ENCODE assay signal across 13 mouse cellular contexts in the genomic region with DNA sequence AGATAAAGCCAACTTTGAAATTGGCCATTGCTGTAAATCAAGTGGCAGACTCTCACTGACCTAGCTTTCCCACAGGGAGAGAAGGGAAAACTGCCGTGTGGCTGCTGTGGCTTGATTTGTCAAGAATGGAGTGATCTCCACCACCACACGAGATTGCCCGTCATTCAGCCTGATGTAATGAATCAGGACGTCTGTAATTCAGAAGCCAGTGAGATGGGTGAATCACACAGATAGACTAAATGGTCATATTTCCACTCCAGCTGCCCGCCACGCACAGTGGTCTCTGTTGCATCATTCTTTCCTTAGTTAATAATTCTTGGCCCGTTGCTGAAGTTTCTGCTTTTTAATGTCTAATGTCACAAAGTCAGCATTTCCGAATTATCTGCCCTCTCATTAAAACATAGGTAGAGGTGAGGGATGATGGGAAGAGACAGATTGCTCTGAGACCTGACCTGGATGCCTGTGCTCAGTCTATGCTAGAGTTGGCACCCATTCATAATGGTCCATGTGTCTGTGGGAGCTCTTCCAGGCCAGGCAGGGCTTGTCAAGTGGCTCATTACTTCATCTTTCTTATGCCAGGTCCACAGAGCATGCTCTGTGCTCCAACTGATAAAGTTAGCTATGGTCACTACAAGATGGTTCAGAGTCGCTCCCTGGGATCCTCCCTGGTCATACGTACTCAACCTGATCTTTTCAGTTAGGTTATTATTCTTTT. TPM values are rescaled to one million over a fixed set of nuclear protein-coding genes. Genes with fewer than 3 reads are reported as not detected.
DNase-seq lines count a peak whose midpoint lies in the region; ATAC-seq and TF ChIP-seq lines count a peak whose summit lies in the region.
"Had no signal": no experiment of that assay in that cellular context is flagged by ENCODE, and none has a peak within 500 bp of the region (broad histone marks: within the 10 kb centered on the region; RNA-seq: fewer than 3 reads in every experiment).

No protein-coding gene starts in this region.

- 65% methylated on average over 10 of the region's 10 CpGs for WGBS in kidney, embryonic 15.5 days
- 92% methylated on average over 10 of the region's 10 CpGs for WGBS in thymus, adult 2 months

- no peak overlapping the region for H3K4me3 ChIP-seq in embryonic fibroblast, embryonic 13.5 days (ENCODE audit: insufficient read depth, low read length)
- no peak overlapping the region for H3K4me3 ChIP-seq in kidney, embryonic 15.5 days (replicated peaks)
- no peak overlapping the region for H3K4me3 ChIP-seq in thymus, adult 2 months (ENCODE audit: control insufficient read depth, insufficient read depth, low read length)
- H3K4me3 ChIP-seq: embryonic facial prominence, embryonic 15.5 days; liver, embryonic 15.5 days; midbrain, embryonic 12.5 days had no signal

- H3K36me3 ChIP-seq in kidney, embryonic 15.5 days = no peaks in the 10 kb centered on the region
- H3K36me3 ChIP-seq in thymus, adult 2 months (ENCODE audit: control insufficient read depth, insufficient read depth, low read length) = no peaks in the 10 kb centered on the region
- H3K36me3 ChIP-seq: embryonic facial prominence, embryonic 15.5 days; liver, embryonic 15.5 days; midbrain, embryonic 12.5 days had no signal

- H3K4me1 ChIP-seq in embryonic fibroblast, embryonic 13.5 days (ENCODE audit: control insufficient read depth, insufficient read depth, low read length) = peaks cover 15% of the 10 kb centered on the region
- peaks cover 24% of the 10 kb centered on the region for H3K4me1 ChIP-seq in kidney, embryonic 15.5 days
- H3K4me1 ChIP-seq in thymus, adult 2 months (replicated peaks; ENCODE audit: control insufficient read depth, insufficient read depth, low read length) = no peaks in the 10 kb centered on the region
- H3K4me1 ChIP-seq: liver, embryonic 15.5 days; midbrain, embryonic 12.5 days had no signal

- ATAC-seq in kidney, embryonic 15.5 days (replicated peaks; ENCODE audit: low FRiP score) = no peak
- ATAC-seq: forebrain, postnatal 0 days had no signal

- TF ChIP-seq CTCF in embryonic fibroblast, embryonic 13.5 days (IDR thresholded peaks at IDR 0.05; ENCODE audit: borderline replicate concordance, insufficient read depth, low read length) = no peak
- no peak for TF ChIP-seq CTCF in thymus, adult 2 months (IDR thresholded peaks at IDR 0.05; ENCODE audit: borderline replicate concordance, control insufficient read depth, extremely low read depth, insufficient read depth, low read length, poor library complexity)

- H3K9me3 ChIP-seq in kidney, embryonic 15.5 days (replicated peaks) = no peaks in the 10 kb centered on the region
- H3K9me3 ChIP-seq: embryonic facial prominence, embryonic 15.5 days; liver, embryonic 15.5 days; midbrain, embryonic 12.5 days had no signal

- H3K27me3 ChIP-seq in kidney, embryonic 15.5 days = no peaks in the 10 kb centered on the region
- H3K27me3 ChIP-seq in thymus, adult 2 months (ENCODE audit: control insufficient read depth, insufficient read depth, low read length) = no peaks in the 10 kb centered on the region
- H3K27me3 ChIP-seq: embryonic facial prominence, embryonic 15.5 days; liver, embryonic 15.5 days; midbrain, embryonic 12.5 days had no signal

- TF ChIP-seq POLR2A in embryonic fibroblast, embryonic 13.5 days (IDR thresholded peaks at IDR 0.05; ENCODE audit: low read depth, low read length) = no peak
- no peak for TF ChIP-seq POLR2A in thymus, adult 2 months (IDR thresholded peaks at IDR 0.05; ENCODE audit: control insufficient read depth, extremely low read depth, insufficient read depth, low read length, poor library complexity)

- peak; percentile 19 to 20 for DNase-seq in lung, adult 18-20 months
- DNase-seq in lung, postnatal 25 days (ENCODE audit: low spot score) = no peak
- peak; percentile 74 for DNase-seq in cerebellum, adult 11-12 months
- peak; percentile 20 for DNase-seq in lung, postnatal 36 days
- no peak for DNase-seq in kidney, adult 18-20 months
- DNase-seq in thymus, adult 2 months = no peak
- DNase-seq: forebrain, postnatal 0 days had no signal

- H3K9ac ChIP-seq in kidney, embryonic 15.5 days = no peak overlapping the region
- H3K9ac ChIP-seq: embryonic facial prominence, embryonic 15.5 days; forebrain, postnatal 0 days; liver, embryonic 15.5 days; midbrain, embryonic 12.5 days had no signal

- H3K4me2 ChIP-seq in kidney, embryonic 15.5 days = no peak overlapping the region
- H3K4me2 ChIP-seq: embryonic facial prominence, embryonic 15.5 days; liver, embryonic 15.5 days; midbrain, embryonic 12.5 days had no signal

- H3K27ac ChIP-seq in embryonic fibroblast, embryonic 13.5 days (ENCODE audit: insufficient read depth, low read length) = 0 out of 2 replicates have a peak overlapping the region, but pooled peaks have one; percentile 10
- H3K27ac ChIP-seq in kidney, embryonic 15.5 days = no peak overlapping the region
- no peak overlapping the region for H3K27ac ChIP-seq in thymus, adult 2 months (ENCODE audit: control insufficient read depth, insufficient read depth, low read length)
- H3K27ac ChIP-seq: embryonic facial prominence, embryonic 15.5 days; kidney, postnatal 0 days; liver, embryonic 15.5 days; midbrain, embryonic 12.5 days had no signal

RNA-seq across cellular contexts. Expression of gene Pakap, which starts 34.1 kb away (rescaled TPM):
- polyA plus RNA-seq in embryonic fibroblast, embryonic 13.5 days (2011; ENCODE audit: insufficient read length, low read depth, missing spikeins) = 14.7 and 26.4 TPM in 2 replicates
- polyA plus RNA-seq in kidney, embryonic 15.5 days (2015; fragmentation: Nextera tagmentation; extraction: Ambion mirVana) = 16.9 and 17.8 TPM in 2 replicates
- 0.20 and 0.38 TPM in 2 replicates for polyA plus RNA-seq in thymus, adult 2 months (2012; rRNA removed)

Comparison
In these comparisons a context has a peak if more than half of its experiments do, and no peak if none do; other contexts are left out.
1. DNase-seq: peak in lung, adult 18-20 months (2 of 2), cerebellum, adult 11-12 months (single experiment) and lung, postnatal 36 days (single experiment); none in lung, postnatal 25 days (single experiment), kidney, adult 18-20 months (single experiment) and thymus, adult 2 months (single experiment).
2. RNA of gene Pakap, which starts 34.1 kb away (polyA plus RNA-seq): 16.9 to 17.8 TPM in kidney, embryonic 15.5 days and 14.7 to 26.4 TPM in embryonic fibroblast, embryonic 13.5 days; 0.20 to 0.38 TPM in thymus, adult 2 months; every median in the first group is over 10 times any median in the second.